Mouse (Mus musculus): ENCODE measurements around the gene Akap4. TPM values are rescaled to one million over a fixed set of nuclear protein-coding genes. Genes with fewer than 3 reads are reported as not detected.
A peak's percentile ranks its signal among the peaks of the same experiment; 100 is the strongest.

Gene Akap4
- not detected in 2 replicates for polyA plus RNA-seq (2012; rRNA removed)

GRCm38 (mm10) chrX:7067219-7067618 lies at the start of gene Akap4:
Gene Akap4, plus strand, starts transcription at chrX:7067519.
- no peak for DNase-seq (ENCODE audit: extremely low spot score in 1 of 2, low spot score in 1 of 2)

- DNase-seq (ENCODE audit: extremely low spot score in 1 of 2, low spot score in 1 of 2), result no peak
Measured at GRCm38 (mm10) chrX:7041519-7041918, 25.8 kb upstream of the Akap4 start, which contains the start of gene Ccnb3. Gene Ccnb3, minus strand, starts transcription at chrX:7041619.

- no peak for DNase-seq (ENCODE audit: extremely low spot score in 1 of 2, low spot score in 1 of 2)
Measured at GRCm38 (mm10) chrX:7057056-7057455, 10.3 kb upstream of the Akap4 start.

DNA sequence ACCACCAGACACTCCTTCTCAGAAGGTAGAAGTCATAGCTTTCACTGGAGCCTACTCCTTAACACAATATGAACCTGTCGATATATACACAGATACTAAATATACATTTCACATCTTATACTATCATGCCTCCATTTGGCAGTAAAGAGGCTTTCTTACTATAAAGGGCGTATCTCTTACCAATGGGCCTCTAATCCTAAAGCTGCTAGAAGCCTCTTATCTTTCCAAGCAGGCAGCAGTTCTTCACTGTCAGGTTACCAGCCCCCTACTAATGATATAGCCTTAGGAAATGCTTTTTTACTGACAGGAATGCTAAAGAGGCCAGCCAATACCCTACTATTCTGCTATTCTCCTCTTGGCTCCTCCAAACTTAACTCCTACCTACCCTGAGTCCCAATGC lies 9.7 kb upstream of the Akap4 start:
- no peak for DNase-seq (ENCODE audit: extremely low spot score in 1 of 2, low spot score in 1 of 2)

- DNase-seq (ENCODE audit: extremely low spot score in 1 of 2, low spot score in 1 of 2), result no peak
Measured at GRCm38 (mm10) chrX:7064109-7064508, 3.2 kb upstream of the Akap4 start.

DNA sequence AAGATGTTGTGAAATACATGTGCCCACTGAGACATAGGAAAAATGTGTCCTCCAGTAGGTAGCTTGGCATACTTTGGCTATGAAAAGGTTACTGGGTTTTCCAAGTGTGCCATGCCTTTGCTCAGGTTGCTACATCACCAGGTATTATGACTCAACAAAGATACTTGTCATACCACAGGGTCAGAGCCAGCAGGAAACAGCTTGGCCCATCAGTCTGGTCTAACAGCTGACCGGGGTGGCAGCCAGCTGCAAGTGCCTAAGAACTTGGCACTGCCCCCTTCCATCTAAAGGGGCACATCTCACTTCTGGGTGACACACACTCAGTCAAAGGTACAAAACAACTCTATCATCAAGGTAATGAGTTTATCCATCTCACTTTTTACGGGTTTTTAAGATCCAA lies 683 bp downstream of the Akap4 start:
- no peak for DNase-seq (ENCODE audit: extremely low spot score in 1 of 2, low spot score in 1 of 2)

DNA sequence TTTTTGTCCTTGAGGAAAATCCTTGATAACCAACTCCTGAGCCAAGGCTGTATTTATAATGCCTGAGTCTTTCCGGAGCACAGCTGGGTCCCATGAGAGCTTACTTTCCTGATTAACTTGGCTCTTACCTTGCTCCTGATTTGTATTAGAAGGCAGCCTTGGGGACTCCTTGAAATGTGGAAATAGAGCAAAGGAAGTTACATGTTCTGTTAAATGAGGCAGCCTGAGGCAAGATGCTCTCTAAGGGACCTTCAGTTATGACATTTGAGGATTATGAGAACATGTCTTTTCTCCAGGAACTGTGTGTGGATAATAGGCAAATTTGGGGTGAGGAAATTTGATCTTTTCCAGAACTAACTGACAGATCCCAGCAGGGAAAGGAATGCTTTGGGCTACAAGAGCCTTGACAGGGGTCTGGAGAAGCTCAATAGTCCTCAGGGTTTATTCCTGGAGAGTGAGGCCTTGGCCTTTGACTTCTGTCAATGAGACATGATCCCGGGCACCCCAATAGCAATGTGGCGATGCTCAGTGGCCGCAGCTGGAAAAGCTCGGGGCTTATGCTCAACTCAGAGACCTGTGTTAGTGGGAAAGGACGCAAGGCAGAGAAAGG lies 12.6 kb downstream of the Akap4 start:
- DNase-seq (ENCODE audit: extremely low spot score in 1 of 2, low spot score in 1 of 2), result no peak

DNA sequence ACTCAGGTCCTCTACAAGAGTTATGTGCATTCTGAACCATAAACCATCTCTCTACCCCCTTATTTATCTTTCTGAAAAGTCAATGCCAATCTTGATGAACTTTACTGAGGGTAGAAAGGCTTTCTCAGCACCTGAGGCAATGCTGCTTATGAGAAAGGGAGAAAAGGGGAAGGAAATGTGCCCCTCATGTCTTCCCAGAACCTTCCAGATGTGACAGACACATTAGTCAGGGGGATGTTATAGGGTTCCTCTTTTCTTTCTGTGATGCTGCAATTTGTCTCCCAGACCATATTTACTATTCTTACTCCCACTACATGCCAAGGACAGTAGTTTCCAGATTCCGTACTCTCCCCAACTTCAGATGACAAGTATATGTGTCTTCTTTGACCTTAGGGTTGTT lies 18.6 kb downstream of the Akap4 start:
- DNase-seq (ENCODE audit: extremely low spot score in 1 of 2, low spot score in 1 of 2), result no peak

- DNase-seq (ENCODE audit: extremely low spot score in 1 of 2, low spot score in 1 of 2), result no peak
Measured at GRCm38 (mm10) chrX:7090323-7090722, 23.0 kb downstream of the Akap4 start.

- DNase-seq (ENCODE audit: extremely low spot score in 1 of 2, low spot score in 1 of 2), result peak in 1 of 2 experiments; percentile 11
Measured at GRCm38 (mm10) chrX:7102280-7102679, 35.0 kb downstream of the Akap4 start.

- no peak for DNase-seq (ENCODE audit: extremely low spot score in 1 of 2, low spot score in 1 of 2)
Measured at GRCm38 (mm10) chrX:7114885-7115284, 47.6 kb downstream of the Akap4 start.

DNA sequence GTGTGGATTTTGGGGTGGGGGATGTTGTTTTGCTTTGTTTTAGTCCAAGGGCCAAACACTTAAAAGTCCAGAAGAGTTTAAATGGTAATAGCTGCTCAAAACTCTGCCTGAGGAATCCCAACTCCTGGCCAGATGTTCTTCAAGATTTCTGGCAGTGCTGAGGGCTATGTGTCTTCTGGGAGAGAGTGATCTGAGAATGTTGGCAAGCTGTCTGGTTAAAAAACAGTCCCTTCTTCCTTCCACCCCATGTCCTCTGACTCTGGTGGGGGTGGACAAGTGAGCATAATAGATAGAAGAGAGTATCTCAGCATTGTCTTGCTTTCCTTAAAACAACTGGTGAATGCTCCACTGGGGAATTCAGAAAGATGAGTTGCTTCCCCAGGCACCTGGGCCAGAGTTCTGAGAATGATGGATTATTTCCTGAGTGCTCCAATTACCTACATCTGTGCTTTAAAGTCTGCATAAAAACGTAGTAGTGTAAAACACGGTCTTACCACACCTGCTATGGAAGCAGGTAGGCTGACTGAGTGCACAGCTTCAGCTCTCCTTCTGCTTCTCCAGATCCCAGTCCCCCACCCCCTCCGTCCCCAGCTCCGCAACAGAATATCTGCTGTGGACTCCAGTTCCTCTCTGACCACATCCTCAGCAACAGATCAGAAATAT lies 54.4 kb downstream of the Akap4 start:
- no peak for DNase-seq (ENCODE audit: extremely low spot score in 1 of 2, low spot score in 1 of 2)

Other genes starting within 250 kb of the Akap4 start
- gene Ccnb3, start 25.9 kb upstream of the Akap4 start, polyA plus RNA-seq (2012; rRNA removed), result not detected in 2 replicates

All from frontal cortex, adult 2 months (tissue).